Mouse (Mus musculus) heart, postnatal 0 days (tissue): Measurements from ENCODE around the gene Rpp25l.

Source experiments
- CTCF ChIP-seq: IDR thresholded peaks from 2 replicates; pipeline ENCODE4 v1.5.1; 2016; ENCODE audit warnings: antibody characterized with exemption, control low read depth, low read depth
- EP300 ChIP-seq: IDR thresholded peaks from 2 replicates; pipeline ENCODE4 v1.6.1; 2016; ENCODE audit warnings: antibody characterized with exemption, low read depth

DNA sequence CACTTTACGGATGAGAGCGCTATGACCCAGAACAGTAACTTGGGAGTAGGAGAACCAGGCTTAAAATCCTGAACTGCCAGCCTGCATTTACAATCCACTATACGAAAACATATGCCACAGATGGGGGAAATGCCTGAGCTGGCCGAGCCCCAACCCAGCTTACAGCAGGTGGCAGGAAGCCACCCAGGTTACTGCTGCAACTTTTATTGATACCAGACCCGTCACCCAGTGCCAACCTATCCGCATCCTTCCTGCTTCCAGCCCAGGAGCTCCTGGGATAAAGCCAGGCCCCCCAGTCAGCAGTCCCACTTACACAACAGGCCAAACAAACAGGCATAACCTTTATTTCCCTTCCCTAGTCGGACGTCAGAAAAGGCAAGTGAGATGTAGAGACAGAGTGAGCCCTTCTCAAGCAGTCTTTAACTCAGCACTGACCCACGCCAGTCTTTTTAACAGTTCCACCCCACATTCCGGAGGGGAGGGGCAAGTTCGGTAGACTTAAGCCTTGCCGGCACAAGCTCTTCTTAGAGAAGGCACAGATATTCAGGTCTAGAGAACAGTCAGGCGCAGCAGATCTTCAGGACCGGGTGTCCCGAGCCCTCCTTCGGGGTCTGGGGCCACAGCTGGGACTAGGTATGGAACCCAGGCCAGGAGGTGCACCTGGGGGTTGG, 1.5 kb downstream of the Rpp25l start:
- TF ChIP-seq CTCF, result no peak
- no peak for TF ChIP-seq EP300
